Mouse (Mus musculus) midbrain, embryonic 11.5 days (tissue): ENCODE data around the gene Pik3ap1. TPM values are rescaled to one million over a fixed set of nuclear protein-coding genes. Genes with fewer than 3 reads are reported as not detected.

Experiments
- ATAC-seq: fragments of 200-750 bp; cut with Nextera tagmentation; 2 replicates; pipeline ENCODE4 v1.8.0; 2017; ENCODE audit warnings: moderate TSS enrichment, moderate library complexity; ENCODE audit not compliant: low FRiP score
- DNase-seq: peaks from one replicate; pipeline ENCODE4 v3.0.0; 2015; ENCODE audit warnings: low spot score; ENCODE audit errors: missing footprints
- H3K27ac ChIP-seq: fragments of 300-500 bp; sonication (generic); 2 replicates; pipeline ENCODE4 v1.5.1; 2014; ENCODE audit warnings: low read depth, low read length
- H3K27me3 ChIP-seq: fragments of 300-500 bp; sonication (generic); 2 replicates; pipeline ENCODE4 v1.6.1; 2014; ENCODE audit warnings: mild to moderate bottlenecking, low read length, moderate library complexity, mixed read lengths; ENCODE audit not compliant: control insufficient read depth, insufficient read depth
- H3K36me3 ChIP-seq: fragments of 300-500 bp; sonication (generic); 2 replicates; pipeline ENCODE4 v1.6.1; 2014; ENCODE audit warnings: mild to moderate bottlenecking, low read length, moderate library complexity, mixed read lengths; ENCODE audit not compliant: control insufficient read depth, insufficient read depth
- H3K4me1 ChIP-seq: fragments of 300-500 bp; sonication (generic); 2 replicates; pipeline ENCODE4 v1.6.1; 2014; ENCODE audit warnings: low read length; ENCODE audit not compliant: control insufficient read depth, insufficient read depth
- H3K4me2 ChIP-seq: fragments of 300-500 bp; sonication (generic); 2 replicates; pipeline ENCODE4 v1.6.1; 2014; ENCODE audit warnings: mild to moderate bottlenecking, moderate library complexity
- H3K4me3 ChIP-seq: fragments of 300-500 bp; sonication (generic); 2 replicates; pipeline ENCODE4 v1.5.1; 2014; ENCODE audit warnings: low read depth, low read length
- H3K9ac ChIP-seq: fragments of 300-500 bp; sonication (generic); 2 replicates; pipeline ENCODE4 v1.6.1; 2014; ENCODE audit warnings: low read length
- H3K9me3 ChIP-seq: fragments of 300-500 bp; sonication (generic); 2 replicates; pipeline ENCODE4 v1.6.1; 2016; ENCODE audit warnings: low read length; ENCODE audit not compliant: control insufficient read depth
- WGBS: fragments of 180-500 bp; shearing (Covaris S2); extraction: QIAGEN DNeasy Blood & Tissue Kit; methylation state at CpG from one replicate; pipeline ENCODE4 v1.1.7; 2014; 5-methylcytosine and 5-hydroxymethylcytosine counted together
- polyA plus RNA-seq: library from polyadenylated mRNA; unstranded; fragments of >200 nt; fragmentation: Nextera tagmentation; extraction: Ambion mirVana; gene quantifications from 2 replicates; pipeline ENCODE4 v1.2.1, GENCODE M21; 2014

Gene Pik3ap1
- polyA plus RNA-seq, 1 experiment from 2014 or later: 3.4 TPM

DNA sequence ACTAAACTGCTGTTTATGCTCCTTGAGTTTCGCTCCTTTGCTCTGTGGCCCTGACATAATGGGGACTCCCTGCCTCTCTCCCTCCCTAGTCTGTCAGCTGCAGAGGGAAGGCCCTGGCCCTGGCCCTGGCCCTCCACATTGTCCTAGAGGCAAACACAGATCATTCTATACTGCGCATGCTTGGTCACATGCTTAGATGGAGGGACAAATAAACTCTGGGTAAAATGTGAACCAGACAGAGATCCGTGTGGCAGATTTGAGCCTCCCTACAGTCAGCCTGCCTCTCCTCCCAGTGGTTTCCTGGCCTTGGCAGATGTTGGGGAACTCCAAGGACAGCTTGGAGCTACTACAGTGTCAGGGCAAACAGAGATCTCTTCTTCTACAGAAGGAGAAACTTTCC is 81.0 kb downstream of the Pik3ap1 start:
- H3K4me1 ChIP-seq: no peaks in the 10 kb centered on the region
- no peaks in the 10 kb centered on the region for H3K27me3 ChIP-seq
- no peak overlapping the region for H3K4me3 ChIP-seq
- H3K4me2 ChIP-seq: no peak overlapping the region
- H3K9ac ChIP-seq: no peak overlapping the region
- H3K27ac ChIP-seq: no peak overlapping the region
- no peak for ATAC-seq
- no peaks in the 10 kb centered on the region for H3K9me3 ChIP-seq
- no peak for DNase-seq
- 71% methylated on average over 3 of the region's 3 CpGs for WGBS
- no peaks in the 10 kb centered on the region for H3K36me3 ChIP-seq

DNA sequence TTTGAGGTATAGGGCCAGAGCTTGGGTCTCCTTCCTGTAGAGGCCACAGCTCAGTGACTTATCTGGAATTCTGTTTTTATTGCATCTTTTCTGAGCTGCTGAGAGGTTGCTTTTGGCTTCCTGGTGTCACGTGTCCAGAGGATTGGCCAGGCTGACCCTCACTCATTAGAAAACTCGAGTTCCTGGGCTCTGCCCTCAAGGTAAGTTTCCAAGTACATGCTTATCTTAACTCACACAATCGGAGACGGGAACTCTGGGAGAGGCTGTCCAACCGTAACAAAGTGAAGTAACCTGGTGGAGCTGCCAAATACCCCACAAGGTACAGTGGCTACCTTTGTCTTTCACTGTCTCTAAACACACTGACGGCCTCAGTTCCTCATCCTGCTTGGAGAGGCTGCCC is 81.5 kb downstream of the Pik3ap1 start:
- H3K9ac ChIP-seq: no peak overlapping the region
- no peak overlapping the region for H3K4me2 ChIP-seq
- H3K4me3 ChIP-seq: no peak overlapping the region
- no peaks in the 10 kb centered on the region for H3K27me3 ChIP-seq
- DNase-seq: no peak
- no peaks in the 10 kb centered on the region for H3K4me1 ChIP-seq
- H3K9me3 ChIP-seq: no peaks in the 10 kb centered on the region
- WGBS: 82% methylated on average over 6 of the region's 6 CpGs
- H3K36me3 ChIP-seq: no peaks in the 10 kb centered on the region
- no peak overlapping the region for H3K27ac ChIP-seq
- ATAC-seq: no peak

DNA sequence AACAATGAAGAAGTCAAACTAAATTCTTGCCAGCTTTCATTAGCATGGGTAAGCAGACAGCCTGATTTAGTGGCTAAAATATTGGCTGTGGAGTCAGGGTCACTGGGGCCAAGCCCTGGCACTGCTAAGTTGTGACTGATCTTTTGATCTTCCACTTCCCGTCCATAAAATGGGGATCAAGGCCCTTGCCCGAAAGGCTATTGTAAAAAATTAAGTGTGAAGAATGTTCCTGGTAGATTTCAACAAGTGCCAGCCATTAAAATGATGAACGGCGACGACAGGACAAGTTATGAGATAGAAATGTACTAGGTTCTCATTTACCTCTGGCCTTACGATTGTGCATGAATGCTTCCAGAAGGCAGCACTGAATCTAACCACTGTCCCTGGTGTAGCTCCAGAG is 83.0 kb downstream of the Pik3ap1 start:
- H3K9ac ChIP-seq: no peak overlapping the region
- DNase-seq (no peak), ATAC-seq (no peak)
- H3K27ac ChIP-seq: no peak overlapping the region
- no peaks in the 10 kb centered on the region for H3K27me3 ChIP-seq
- no peak overlapping the region for H3K4me3 ChIP-seq
- no peak overlapping the region for H3K4me2 ChIP-seq
- H3K4me1 ChIP-seq: no peaks in the 10 kb centered on the region
- WGBS: 77% methylated on average over 6 of the region's 6 CpGs
- no peaks in the 10 kb centered on the region for H3K36me3 ChIP-seq
- no peaks in the 10 kb centered on the region for H3K9me3 ChIP-seq

DNA sequence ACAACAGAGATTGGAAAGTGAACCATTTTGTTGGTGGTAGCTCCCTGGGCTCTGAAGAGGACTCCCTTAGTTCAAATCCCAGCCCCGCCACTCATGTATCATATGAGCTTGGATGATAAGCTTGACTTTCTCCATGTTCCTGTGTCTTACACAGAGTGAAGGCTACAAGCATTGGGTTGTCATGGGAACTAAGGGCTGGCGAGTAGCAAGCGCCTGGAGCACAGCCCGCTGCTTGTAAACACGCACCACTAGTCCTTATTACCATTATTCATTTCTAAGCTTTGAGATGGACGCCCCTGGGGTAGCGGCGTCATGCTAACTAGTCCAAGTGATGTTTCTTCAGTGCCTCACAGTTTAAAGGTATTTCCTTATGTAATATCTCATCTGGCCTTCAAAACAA is 85.5 kb downstream of the Pik3ap1 start:
- ATAC-seq: no peak
- 87% methylated on average over 8 of the region's 8 CpGs for WGBS

DNA sequence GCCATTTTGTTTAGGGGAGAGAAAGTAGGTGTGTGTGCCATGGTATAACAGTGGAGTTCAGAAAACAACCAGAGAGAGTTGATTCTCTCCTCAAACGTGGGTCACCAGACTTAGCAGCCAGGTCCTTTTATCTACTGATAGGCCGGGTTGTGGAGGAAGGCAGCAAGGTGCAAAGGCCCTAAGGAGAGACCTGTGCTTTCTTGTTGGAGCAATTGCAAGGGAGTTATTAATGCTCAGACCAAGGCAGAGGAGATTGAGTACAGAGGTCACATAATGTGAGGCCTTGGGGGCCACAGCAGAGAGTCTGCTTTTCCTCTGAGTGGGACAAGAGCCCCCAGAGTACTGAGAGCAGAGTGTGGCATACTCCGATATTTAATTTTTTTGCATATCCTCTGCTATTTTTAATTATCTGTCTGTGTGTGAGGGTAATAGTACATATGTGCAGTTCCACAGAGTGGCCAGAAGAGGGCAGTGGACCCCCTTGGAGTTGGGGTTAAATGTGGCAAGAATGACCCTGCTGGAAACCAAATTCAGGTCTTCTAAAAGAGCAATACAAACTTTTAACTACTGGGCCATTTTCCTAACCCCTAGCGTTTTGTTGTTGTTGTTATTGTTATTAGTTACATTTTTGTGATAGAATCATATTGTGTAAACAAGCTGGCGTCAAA is 93.8 kb downstream of the Pik3ap1 start:
- no peaks in the 10 kb centered on the region for H3K27me3 ChIP-seq
- ATAC-seq (no peak), DNase-seq (no peak)
- H3K27ac ChIP-seq: no peak overlapping the region
- H3K4me1 ChIP-seq: no peaks in the 10 kb centered on the region
- no peak overlapping the region for H3K4me3 ChIP-seq
- no peaks in the 10 kb centered on the region for H3K36me3 ChIP-seq
- H3K9ac ChIP-seq: no peak overlapping the region
- WGBS: 61% methylated on average over 5 of the region's 5 CpGs
- no peak overlapping the region for H3K4me2 ChIP-seq
- H3K9me3 ChIP-seq: no peaks in the 10 kb centered on the region

More for the DNA sequence above, 85.5 kb downstream of the Pik3ap1 start:
- no peaks in the 10 kb centered on the region for H3K27me3 ChIP-seq
- no peak overlapping the region for H3K4me2 ChIP-seq
- no peak for DNase-seq
- no peak overlapping the region for H3K4me3 ChIP-seq
- no peaks in the 10 kb centered on the region for H3K9me3 ChIP-seq
- H3K27ac ChIP-seq: no peak overlapping the region
- H3K4me1 ChIP-seq: no peaks in the 10 kb centered on the region
- no peaks in the 10 kb centered on the region for H3K36me3 ChIP-seq
- H3K9ac ChIP-seq: no peak overlapping the region

DNA sequence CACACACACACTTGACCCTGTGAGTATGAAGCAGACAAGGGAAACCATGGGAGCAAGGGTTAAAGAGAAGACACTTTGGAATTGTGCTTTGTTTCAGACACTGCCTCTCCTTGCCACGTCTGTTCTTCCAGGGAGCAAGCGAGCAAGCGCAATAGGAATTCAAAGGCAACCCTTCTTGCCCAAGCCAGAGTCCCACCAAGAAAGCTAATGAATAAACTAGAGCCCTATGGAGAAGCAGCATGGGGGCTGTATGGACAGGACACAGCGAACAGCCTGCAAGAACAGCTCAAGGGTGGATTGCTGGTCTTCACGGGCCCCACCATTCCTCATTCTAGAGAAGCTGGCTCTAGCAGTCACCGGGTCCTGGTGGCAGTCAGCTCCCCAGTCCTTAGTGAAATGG is 96.3 kb downstream of the Pik3ap1 start:
- DNase-seq (no peak), ATAC-seq (no peak)
- Histone ChIP-seq H3K9me3 (no peaks in the 10 kb centered on the region), H3K4me2 (no peak overlapping the region), H3K27ac (no peak overlapping the region), H3K27me3 (no peaks in the 10 kb centered on the region), H3K4me1 (no peaks in the 10 kb centered on the region), H3K4me3 (no peak overlapping the region), H3K36me3 (no peaks in the 10 kb centered on the region), H3K9ac (no peak overlapping the region)
- 73% methylated on average over 6 of the region's 6 CpGs for WGBS

DNA sequence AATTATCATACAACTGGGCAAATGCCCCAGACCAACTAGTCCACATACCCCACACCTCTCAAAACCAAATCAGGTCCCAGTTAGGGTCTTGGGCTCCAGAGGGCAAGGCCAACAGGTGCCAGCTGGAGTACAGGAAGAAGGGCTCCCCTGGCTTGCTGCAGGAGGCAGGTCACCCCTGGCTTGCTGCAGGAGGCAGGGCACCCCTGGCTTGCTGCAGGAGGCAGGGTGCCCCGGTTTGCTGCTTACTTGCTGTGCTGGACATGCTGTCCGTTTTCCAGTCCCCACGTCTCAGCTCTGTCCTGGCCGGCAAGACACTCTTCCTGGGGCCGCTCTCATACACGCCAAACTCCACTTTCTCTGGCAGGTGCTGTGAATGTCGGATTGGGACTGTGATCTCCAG is 97.7 kb downstream of the Pik3ap1 start:
- Histone ChIP-seq H3K36me3 (no peaks in the 10 kb centered on the region), H3K9me3 (no peaks in the 10 kb centered on the region), H3K4me3 (no peak overlapping the region), H3K27me3 (no peaks in the 10 kb centered on the region), H3K27ac (no peak overlapping the region), H3K4me1 (no peaks in the 10 kb centered on the region), H3K4me2 (no peak overlapping the region), H3K9ac (no peak overlapping the region)
- DNase-seq (no peak), ATAC-seq (no peak)
- WGBS: 79% methylated on average over 7 of the region's 7 CpGs

DNA sequence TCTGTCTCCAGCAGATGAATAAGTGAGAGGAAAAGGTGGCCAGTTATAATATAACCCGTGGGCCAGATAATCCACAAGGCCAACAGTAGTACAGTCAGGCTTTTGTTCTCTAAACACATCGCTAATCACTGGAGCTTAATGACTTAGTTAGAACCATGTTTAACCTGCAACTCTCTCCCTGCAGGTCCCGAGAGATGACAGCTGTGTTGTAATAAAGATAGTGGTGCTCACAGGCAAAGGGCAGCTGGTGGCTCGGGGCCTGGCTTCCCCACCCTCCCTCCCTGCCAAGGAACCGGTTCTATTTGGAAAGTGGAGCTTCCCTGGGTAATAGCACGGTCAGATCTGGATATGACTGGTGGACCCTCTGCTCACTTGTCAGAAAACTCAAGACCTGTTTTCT is 100.4 kb downstream of the Pik3ap1 start:
- DNase-seq: no peak
- no peaks in the 10 kb centered on the region for H3K9me3 ChIP-seq
- no peaks in the 10 kb centered on the region for H3K27me3 ChIP-seq
- 66% methylated on average over 6 of the region's 6 CpGs for WGBS
- no peaks in the 10 kb centered on the region for H3K36me3 ChIP-seq
- H3K27ac ChIP-seq: no peak overlapping the region
- no peaks in the 10 kb centered on the region for H3K4me1 ChIP-seq
- no peak overlapping the region for H3K4me2 ChIP-seq
- no peak for ATAC-seq
- H3K9ac ChIP-seq: no peak overlapping the region
- no peak overlapping the region for H3K4me3 ChIP-seq

DNA sequence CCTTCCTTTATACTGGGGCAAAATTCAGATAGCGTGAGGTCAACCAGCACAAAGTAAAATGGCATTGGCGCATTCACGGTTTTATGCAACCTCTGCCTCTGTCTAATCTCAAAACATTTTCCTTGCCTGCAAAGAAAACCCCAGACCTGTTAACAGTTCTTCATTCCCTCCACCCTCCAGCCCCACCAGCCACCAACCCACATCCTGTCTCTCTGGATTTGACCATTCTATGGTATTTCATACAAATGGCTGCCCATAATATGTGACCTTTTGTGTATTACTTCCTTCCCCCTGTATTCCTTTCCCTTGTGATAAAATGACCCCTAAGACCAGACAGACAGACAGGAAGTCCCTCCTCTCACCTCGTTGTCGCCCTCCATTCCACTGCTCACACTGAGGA is 102.2 kb downstream of the Pik3ap1 start:
- Histone ChIP-seq H3K4me1 (no peaks in the 10 kb centered on the region), H3K9ac (no peak overlapping the region)
- 86% methylated on average over 5 of the region's 5 CpGs for WGBS

More for the DNA sequence above, 102.2 kb downstream of the Pik3ap1 start:
- H3K36me3 ChIP-seq: no peaks in the 10 kb centered on the region
- H3K4me2 ChIP-seq: no peak overlapping the region
- H3K27me3 ChIP-seq: no peaks in the 10 kb centered on the region
- no peaks in the 10 kb centered on the region for H3K9me3 ChIP-seq
- H3K4me3 ChIP-seq: no peak overlapping the region
- DNase-seq: no peak
- no peak overlapping the region for H3K27ac ChIP-seq
- no peak for ATAC-seq
